Mouse (Mus musculus): ENCODE data around the gene Kif18b.

Gene Kif18b

DNA sequence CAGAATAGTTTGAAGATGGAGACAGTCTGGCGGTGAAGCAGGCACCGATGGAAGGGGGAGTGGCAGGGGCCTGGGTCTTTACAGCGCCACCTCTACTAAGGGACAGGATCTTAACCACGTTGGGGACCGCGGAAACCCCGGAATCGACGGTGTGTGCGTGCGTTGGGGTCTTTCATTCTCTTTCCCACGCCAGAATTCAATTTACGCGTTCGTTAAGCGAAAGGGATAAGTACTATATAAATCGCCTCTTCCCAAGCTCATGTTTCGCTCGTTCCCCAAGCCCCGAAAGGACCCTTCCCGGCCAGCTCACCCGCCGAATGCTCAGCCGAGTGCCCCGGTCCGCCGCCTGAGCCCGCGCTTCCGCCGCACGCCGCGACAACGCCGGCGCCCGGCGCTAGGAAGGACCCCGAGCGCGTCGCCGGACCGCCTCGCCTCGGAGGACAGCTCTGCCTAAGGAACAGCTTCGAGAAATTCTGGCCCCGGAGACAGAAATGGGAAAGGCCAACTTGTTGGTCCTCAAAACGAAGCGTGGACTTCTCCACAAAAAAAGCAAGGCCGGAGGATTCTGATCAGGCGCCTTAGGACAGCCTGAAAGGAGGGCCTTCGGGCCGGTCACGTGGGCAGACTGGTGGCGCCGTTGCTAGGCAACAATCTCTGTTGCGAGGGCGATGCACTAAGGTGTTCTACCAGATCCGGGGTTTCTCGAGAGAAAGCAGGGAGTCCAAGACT is 44.2 kb downstream of the Kif18b start, which contains the start of the genes Eftud2 and Ccdc103:
Eftud2 (minus strand) TSS at position 401 of the 729 bp plus-strand sequence.
Ccdc103 (plus strand) TSS at position 620 of the 729 bp plus-strand sequence.
- DNase-seq (ENCODE audit: low spot score in 2 of 2) = peak; percentile 90 to 93

DNA sequence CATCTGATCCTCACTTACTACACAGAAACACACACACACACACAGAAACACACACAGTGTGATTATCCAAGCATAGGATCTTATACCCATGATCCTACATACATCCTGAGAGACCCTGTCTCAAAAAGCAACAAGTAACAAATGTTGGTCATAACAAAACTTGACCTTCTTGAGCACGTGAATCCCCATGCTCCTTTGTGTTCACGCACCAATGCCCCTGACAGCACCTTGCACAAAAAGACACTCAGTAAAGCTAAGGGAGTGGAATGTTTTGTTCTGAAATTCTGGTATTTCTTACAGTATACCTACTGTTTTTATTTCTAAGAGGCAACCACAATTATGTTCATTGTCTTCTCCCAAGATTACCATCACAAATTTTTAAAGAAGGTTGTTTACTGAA is 45.4 kb downstream of the Kif18b start:
- DNase-seq (ENCODE audit: low spot score in 2 of 2) = no peak

DNA sequence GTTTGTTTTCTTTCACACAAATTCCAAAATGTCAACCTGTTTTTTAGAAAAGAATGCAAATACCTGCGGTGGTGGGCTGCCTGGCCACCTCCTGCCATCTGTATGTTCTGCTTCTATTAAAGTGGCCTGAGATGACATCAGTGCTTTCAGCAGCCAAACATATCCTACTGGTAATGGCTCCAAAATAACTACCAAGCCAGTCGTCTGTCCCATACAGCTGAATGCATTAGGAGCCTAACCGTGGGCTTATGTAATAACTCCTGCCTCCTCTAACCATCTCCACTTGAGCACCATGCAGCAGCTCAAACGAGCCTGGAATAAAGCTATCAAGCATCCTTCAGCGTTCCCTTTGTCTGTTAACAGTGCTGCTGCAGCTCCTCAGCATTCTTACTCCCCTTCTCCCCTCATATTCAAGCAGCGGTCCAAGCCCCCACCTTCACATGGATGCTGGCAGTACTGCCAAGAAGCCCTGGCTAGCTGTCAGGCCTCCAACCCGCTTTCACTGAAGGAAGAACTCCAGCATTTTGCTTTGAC is 50.1 kb downstream of the Kif18b start:
- no peak for DNase-seq (ENCODE audit: low spot score in 2 of 2)

DNA sequence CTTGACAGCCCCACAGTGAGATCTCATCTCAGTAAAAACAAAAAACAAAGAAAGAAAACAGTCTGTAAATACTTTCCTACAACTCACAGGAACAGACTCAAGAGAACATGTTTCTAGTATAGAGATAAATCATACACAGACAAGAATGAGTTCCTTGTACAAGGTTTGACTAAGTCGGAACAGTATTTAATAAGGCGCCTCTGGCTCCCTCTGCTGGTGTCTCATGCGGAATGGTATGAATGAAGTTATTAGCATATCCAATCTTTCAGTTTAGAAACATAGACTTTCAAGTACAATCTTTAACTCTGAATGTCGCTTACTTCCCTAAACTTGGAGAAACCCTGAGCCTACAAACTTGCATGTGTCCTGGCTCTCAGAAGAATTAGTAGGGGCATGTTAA is 60.7 kb downstream of the Kif18b start:
- peak; percentile 28 to 60 for DNase-seq (ENCODE audit: low spot score in 2 of 2)

DNA sequence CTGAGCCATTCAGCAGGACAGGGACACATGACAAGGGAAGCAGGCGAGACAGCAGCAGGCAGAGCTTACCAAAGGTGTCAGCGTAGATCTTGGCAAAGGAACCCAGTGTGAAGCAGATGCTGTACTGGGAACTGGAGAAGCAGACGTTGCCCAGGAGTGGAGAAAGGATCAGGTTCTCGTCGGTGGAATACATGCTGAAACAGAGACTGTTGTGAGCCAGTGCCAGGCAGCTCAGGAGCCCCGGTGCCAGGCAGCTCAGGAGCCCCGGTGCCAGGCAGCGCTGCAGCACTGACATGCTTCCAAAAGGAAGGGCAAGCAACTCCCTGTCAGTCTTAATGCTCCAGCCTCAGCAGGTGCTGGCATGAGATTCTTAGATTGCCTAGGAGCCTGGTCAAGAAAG is 65.0 kb downstream of the Kif18b start:
- no peak for DNase-seq (ENCODE audit: low spot score in 2 of 2)

DNA sequence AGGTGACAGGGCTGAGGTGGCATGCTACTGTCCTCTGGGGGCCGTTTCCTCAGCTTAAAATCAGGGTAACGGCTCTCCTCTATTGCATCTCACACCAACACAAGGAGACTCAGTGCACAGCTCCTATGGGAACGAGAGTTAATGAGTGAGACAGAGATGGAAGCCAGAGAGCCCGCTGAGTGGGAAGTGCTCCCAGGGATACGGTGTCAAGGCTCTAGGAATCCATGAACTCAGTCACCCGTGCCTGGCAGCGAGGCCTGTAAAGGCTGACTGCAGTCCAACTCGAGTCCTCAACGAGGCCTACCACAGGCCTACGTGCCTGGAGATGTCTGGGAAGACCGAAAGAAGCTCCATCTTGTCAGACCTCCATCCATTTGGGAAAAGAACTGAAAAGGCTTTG is 66.0 kb downstream of the Kif18b start:
- no peak for DNase-seq (ENCODE audit: low spot score in 2 of 2)

DNA sequence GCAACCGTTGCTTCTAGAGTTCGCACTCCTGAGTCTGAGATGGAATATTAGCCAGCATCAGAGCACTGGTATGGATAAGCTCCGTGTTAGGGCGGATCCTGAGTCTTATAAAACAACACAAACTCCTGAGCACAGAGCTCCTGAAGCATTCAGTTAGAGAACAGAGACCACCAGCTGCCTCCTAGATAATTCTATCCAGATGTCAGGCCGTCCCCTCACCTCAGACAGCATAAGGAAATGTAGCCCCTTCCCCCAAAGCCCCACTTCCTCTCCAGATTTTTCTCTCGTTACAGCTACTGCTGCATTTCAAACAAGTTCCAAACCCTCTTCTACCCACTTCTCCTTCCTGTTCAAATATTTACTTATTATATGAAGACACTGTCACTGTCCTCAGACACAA is 69.0 kb downstream of the Kif18b start:
- DNase-seq (ENCODE audit: low spot score in 2 of 2) = no peak

Data from urinary bladder, postnatal 36 days (tissue).